ENCODE assay signal across 1 mouse cellular context in genomic region chr13:55507877-55508276, GRCm38 (mm10).
TF ChIP-seq lines count a peak whose summit lies in the region.

No protein-coding gene starts in this region.

TF ChIP-seq in MEL, 35 proteins besides CTCF, POLR2A, EP300 and RAD21:
- no peak for TF ChIP-seq ZMIZ1 (IDR thresholded peaks at IDR 0.05; ENCODE audit: low read depth, low read length)
- no peak for TF ChIP-seq ETS1 (IDR thresholded peaks at IDR 0.05; ENCODE audit: low read depth, low read length)
- TF ChIP-seq JUND (IDR thresholded peaks at IDR 0.05; ENCODE audit: low read depth, low read length) = no peak
- TF ChIP-seq TAL1 (IDR thresholded peaks at IDR 0.05; ENCODE audit: low read length) = peak; percentile 48
- no peak for TF ChIP-seq CHD2 (IDR thresholded peaks at IDR 0.05; ENCODE audit: low read length)
- no peak for TF ChIP-seq MAX (IDR thresholded peaks at IDR 0.05; ENCODE audit: low read length)
- TF ChIP-seq POLR2AphosphoS2 (IDR thresholded peaks at IDR 0.05; ENCODE audit: low read length) = no peak
- TF ChIP-seq USF1 (IDR thresholded peaks at IDR 0.05; ENCODE audit: low read depth, low read length) = no peak
- no peak for TF ChIP-seq SMC3 (IDR thresholded peaks at IDR 0.05; ENCODE audit: low read depth, low read length)
- no peak for TF ChIP-seq MXI1 (IDR thresholded peaks at IDR 0.05; ENCODE audit: low read depth, low read length)
- TF ChIP-seq NRF1 (IDR thresholded peaks at IDR 0.05; ENCODE audit: insufficient read depth, low read depth, low read length, poor library complexity, severe bottlenecking) = no peak
- TF ChIP-seq GATA1 (IDR thresholded peaks at IDR 0.05; ENCODE audit: low read depth, low read length) = peak; percentile 6; the same call in 1 of the 2 replicates
- TF ChIP-seq MAFK (IDR thresholded peaks at IDR 0.05; ENCODE audit: borderline replicate concordance, low read depth, low read length) = no peak
- no peak for TF ChIP-seq TCF12 (IDR thresholded peaks at IDR 0.05; ENCODE audit: low read depth, low read length)
- TF ChIP-seq GABPA (IDR thresholded peaks at IDR 0.05; ENCODE audit: low read depth, low read length) = no peak
